Mouse (Mus musculus): ENCODE data around the gene Mta2. TPM values are rescaled to one million over a fixed set of nuclear protein-coding genes. Genes with fewer than 3 reads are reported as not detected.

Gene Mta2
- polyA plus RNA-seq, 1 experiment: 24.6 TPM

GRCm38 (mm10) chr19:8943047-8943446 lies 1.4 kb downstream of the Mta2 start:
- no peak overlapping the region for H3K27ac ChIP-seq (ENCODE audit: insufficient read depth, low read length)
- H3K4me3 ChIP-seq (ENCODE audit: insufficient read depth, low read length): peak overlapping the region; percentile 93; the same call in 1 of the 2 replicates
- H3K4me1 ChIP-seq (ENCODE audit: control insufficient read depth, insufficient read depth, low read length): peaks cover 3% of the 10 kb centered on the region; the same call in 1 of the 2 replicates
- no peak for TF ChIP-seq POLR2A (IDR thresholded peaks at IDR 0.05; ENCODE audit: extremely low read depth, insufficient read depth, low read length)
- TF ChIP-seq CTCF (IDR thresholded peaks at IDR 0.05; ENCODE audit: extremely low read depth, insufficient read depth, low read length): no peak

- TF ChIP-seq POLR2A (IDR thresholded peaks at IDR 0.05; ENCODE audit: extremely low read depth, insufficient read depth, low read length) (no peak), CTCF (IDR thresholded peaks at IDR 0.05; ENCODE audit: extremely low read depth, insufficient read depth, low read length) (no peak)
- peaks cover 3% of the 10 kb centered on the region; the same call in 1 of the 2 replicates for H3K4me1 ChIP-seq (ENCODE audit: control insufficient read depth, insufficient read depth, low read length)
- no peak overlapping the region for H3K27ac ChIP-seq (ENCODE audit: insufficient read depth, low read length)
- no peak overlapping the region for H3K4me3 ChIP-seq (ENCODE audit: insufficient read depth, low read length)
These were observed 2.4 kb downstream of the Mta2 start for GRCm38 (mm10) chr19:8944062-8944461.

- H3K4me3 ChIP-seq (ENCODE audit: insufficient read depth, low read length): no peak overlapping the region
- H3K4me1 ChIP-seq (ENCODE audit: control insufficient read depth, insufficient read depth, low read length): peaks cover 3% of the 10 kb centered on the region; the same call in 1 of the 2 replicates
- no peak for TF ChIP-seq CTCF (IDR thresholded peaks at IDR 0.05; ENCODE audit: extremely low read depth, insufficient read depth, low read length)
- no peak for TF ChIP-seq POLR2A (IDR thresholded peaks at IDR 0.05; ENCODE audit: extremely low read depth, insufficient read depth, low read length)
- no peak overlapping the region for H3K27ac ChIP-seq (ENCODE audit: insufficient read depth, low read length)
These were observed 3.1 kb downstream of the Mta2 start for GRCm38 (mm10) chr19:8944750-8945149.

GRCm38 (mm10) chr19:8945251-8945650 lies 3.6 kb downstream of the Mta2 start:
- Histone ChIP-seq H3K4me1 (ENCODE audit: control insufficient read depth, insufficient read depth, low read length) (peaks cover 3% of the 10 kb centered on the region; the same call in 1 of the 2 replicates), H3K4me3 (ENCODE audit: insufficient read depth, low read length) (no peak overlapping the region), H3K27ac (ENCODE audit: insufficient read depth, low read length) (no peak overlapping the region)
- TF ChIP-seq CTCF (IDR thresholded peaks at IDR 0.05; ENCODE audit: extremely low read depth, insufficient read depth, low read length) (no peak), POLR2A (IDR thresholded peaks at IDR 0.05; ENCODE audit: extremely low read depth, insufficient read depth, low read length) (no peak)

DNA sequence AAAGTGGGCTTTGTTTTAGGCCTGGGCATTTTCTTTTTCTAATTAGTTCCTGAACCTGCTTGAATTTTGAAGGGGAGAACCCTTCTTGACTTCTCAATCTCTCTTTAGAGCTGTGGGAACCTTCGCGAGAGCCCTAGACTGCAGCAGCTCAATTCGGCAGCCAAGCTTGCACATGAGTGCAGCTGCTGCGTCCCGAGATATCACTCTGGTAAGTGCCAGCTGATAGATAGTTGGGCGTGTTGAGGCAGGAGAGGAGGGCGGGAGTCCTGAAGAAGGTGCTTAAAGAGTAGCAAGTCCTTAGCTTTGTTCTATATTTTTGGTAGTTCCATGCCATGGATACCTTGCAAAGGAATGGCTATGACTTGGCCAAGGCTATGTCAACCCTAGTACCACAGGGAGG lies 5.3 kb downstream of the Mta2 start:
- no peak overlapping the region for H3K27ac ChIP-seq (ENCODE audit: insufficient read depth, low read length)
- no peak overlapping the region for H3K4me3 ChIP-seq (ENCODE audit: insufficient read depth, low read length)
- TF ChIP-seq CTCF (IDR thresholded peaks at IDR 0.05; ENCODE audit: extremely low read depth, insufficient read depth, low read length): no peak
- no peak for TF ChIP-seq POLR2A (IDR thresholded peaks at IDR 0.05; ENCODE audit: extremely low read depth, insufficient read depth, low read length)
- peaks cover 3% of the 10 kb centered on the region; the same call in 1 of the 2 replicates for H3K4me1 ChIP-seq (ENCODE audit: control insufficient read depth, insufficient read depth, low read length)

GRCm38 (mm10) chr19:8950190-8950589 lies 8.5 kb downstream of the Mta2 start:
- no peak overlapping the region for H3K4me3 ChIP-seq (ENCODE audit: insufficient read depth, low read length)
- no peak overlapping the region for H3K27ac ChIP-seq (ENCODE audit: insufficient read depth, low read length)
- no peak for TF ChIP-seq CTCF (IDR thresholded peaks at IDR 0.05; ENCODE audit: extremely low read depth, insufficient read depth, low read length)
- no peak for TF ChIP-seq POLR2A (IDR thresholded peaks at IDR 0.05; ENCODE audit: extremely low read depth, insufficient read depth, low read length)
- peaks cover 2% of the 10 kb centered on the region; the same call in 1 of the 2 replicates for H3K4me1 ChIP-seq (ENCODE audit: control insufficient read depth, insufficient read depth, low read length)

- Histone ChIP-seq H3K4me3 (ENCODE audit: insufficient read depth, low read length) (no peak overlapping the region), H3K4me1 (ENCODE audit: control insufficient read depth, insufficient read depth, low read length) (peaks cover 2% of the 10 kb centered on the region; the same call in 1 of the 2 replicates), H3K27ac (ENCODE audit: insufficient read depth, low read length) (no peak overlapping the region)
- TF ChIP-seq POLR2A (IDR thresholded peaks at IDR 0.05; ENCODE audit: extremely low read depth, insufficient read depth, low read length) (no peak), CTCF (IDR thresholded peaks at IDR 0.05; ENCODE audit: extremely low read depth, insufficient read depth, low read length) (no peak)
These were observed 10.6 kb downstream of the Mta2 start for GRCm38 (mm10) chr19:8952241-8952640.

DNA sequence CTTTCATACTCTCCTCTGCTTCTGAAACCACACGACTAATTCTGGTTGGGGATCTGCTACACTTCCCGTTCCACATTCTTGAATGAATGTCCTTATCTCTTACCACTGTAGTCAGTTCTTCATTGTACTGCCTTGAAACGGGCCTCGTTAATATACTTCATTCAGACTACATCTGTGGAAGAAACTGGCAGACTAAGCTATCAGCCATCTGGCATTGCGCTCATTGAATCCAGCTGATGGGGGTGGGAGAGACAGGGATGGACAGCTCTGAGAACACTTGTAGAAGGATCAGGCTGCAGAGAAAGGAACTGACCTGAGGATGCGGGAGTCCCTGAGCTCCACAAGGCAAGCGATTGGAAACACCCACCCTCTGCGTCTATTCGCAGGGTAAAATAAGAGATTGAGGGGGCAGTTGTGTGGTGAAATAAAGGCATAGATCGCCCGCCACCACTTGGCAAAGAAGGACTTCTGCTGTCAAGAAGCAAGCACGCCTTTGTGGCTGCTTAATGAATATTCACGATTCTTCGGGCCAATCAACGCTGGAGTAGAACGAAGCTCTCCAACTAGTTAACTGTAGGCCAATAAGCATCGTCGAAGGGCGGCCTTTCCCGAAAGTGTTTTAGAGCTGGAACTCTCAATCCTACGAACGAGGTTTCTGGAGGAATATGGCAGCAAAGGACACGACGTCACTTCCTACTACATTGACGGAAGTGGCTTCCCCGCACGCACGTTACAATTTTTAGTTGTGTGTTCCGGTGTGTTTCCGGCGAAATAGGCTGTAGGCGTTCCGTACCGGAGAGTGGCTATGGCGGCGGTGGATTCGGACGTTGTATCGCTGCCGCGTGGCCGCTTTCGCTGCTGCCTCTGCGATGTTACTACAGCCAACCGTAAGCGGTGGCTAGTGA lies 11.7 kb downstream of the Mta2 start, which contains the start of gene Tut1:
Gene Tut1 (plus strand): TSS at position 713 of the 905 bp plus-strand sequence.
- no peak within 1 kb of the TSS for H3K27ac ChIP-seq (ENCODE audit: insufficient read depth, low read length)
- TF ChIP-seq CTCF (IDR thresholded peaks at IDR 0.05; ENCODE audit: extremely low read depth, insufficient read depth, low read length) (no peak), POLR2A (IDR thresholded peaks at IDR 0.05; ENCODE audit: extremely low read depth, insufficient read depth, low read length) (peak; percentile 38)
- H3K4me1 ChIP-seq (ENCODE audit: control insufficient read depth, insufficient read depth, low read length): peaks cover 2% of the 10 kb centered on the region; the same call in 1 of the 2 replicates
- peak within 1 kb of the TSS; percentile 65 for H3K4me3 ChIP-seq (ENCODE audit: insufficient read depth, low read length)

DNA sequence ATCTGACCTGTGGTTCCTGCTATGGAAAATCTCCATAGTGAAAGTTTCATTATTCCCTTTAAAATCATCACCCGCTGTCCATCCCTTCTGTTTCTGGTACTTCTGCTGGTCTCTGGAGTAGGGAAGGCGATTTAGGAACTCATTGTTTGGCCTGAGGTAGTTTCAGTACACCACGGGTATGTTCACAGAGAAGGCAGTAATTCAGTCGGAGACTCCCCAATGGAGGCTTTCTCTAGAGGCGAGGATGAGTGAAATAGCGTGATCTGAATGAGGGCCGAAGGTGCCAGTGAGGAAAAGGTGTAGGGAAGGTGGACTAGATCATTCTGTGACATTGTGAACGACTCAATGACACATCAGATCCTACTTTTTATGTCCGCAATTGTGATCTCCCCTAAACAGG lies 12.5 kb downstream of the Mta2 start:
- TF ChIP-seq POLR2A (IDR thresholded peaks at IDR 0.05; ENCODE audit: extremely low read depth, insufficient read depth, low read length) (no peak), CTCF (IDR thresholded peaks at IDR 0.05; ENCODE audit: extremely low read depth, insufficient read depth, low read length) (no peak)
- Histone ChIP-seq H3K4me3 (ENCODE audit: insufficient read depth, low read length) (peak overlapping the region; percentile 65), H3K4me1 (ENCODE audit: control insufficient read depth, insufficient read depth, low read length) (peaks cover 2% of the 10 kb centered on the region; the same call in 1 of the 2 replicates), H3K27ac (ENCODE audit: insufficient read depth, low read length) (no peak overlapping the region)

All from cortical plate, adult 2 months (tissue).